Mouse (Mus musculus) heart, postnatal 14 days (tissue): Measurements from ENCODE around the gene Dop1b. TPM values are rescaled to one million over a fixed set of nuclear protein-coding genes. Genes with fewer than 3 reads are reported as not detected.

ENCODE experiments used
- total RNA-seq, 2 experiments: library from RNA; stranded (reverse); gene quantifications; 2 replicates each; pipeline ENCODE4 v1.2.3; 2021

The Dop1b gene
- total RNA-seq, 2 experiments from 2014 or later = 17.6 to 17.8 TPM

Other genes starting within 250 kb of the Dop1b start
- gene Setd4, start 107.8 kb upstream of the Dop1b start, total RNA-seq = 1 to 10 TPM; 1.6 TPM
- 10 to 100 TPM; 24.0 to 26.6 TPM for gene Cbr1, start 106.1 kb upstream of the Dop1b start, total RNA-seq
- 1 to 10 TPM; 1.3 TPM for gene Gm5678, start 83.8 kb upstream of the Dop1b start, total RNA-seq
- gene Cbr3, start 28.7 kb upstream of the Dop1b start, total RNA-seq = 1 to 10 TPM; 2.7 to 3.4 TPM
- 10 to 100 TPM; 18.6 to 19.1 TPM for gene Morc3, start 120.2 kb downstream of the Dop1b start, total RNA-seq
- gene Chaf1b, start 172.0 kb downstream of the Dop1b start, total RNA-seq = 1 to 10 TPM; 2.8 TPM